Mouse (Mus musculus) B cell, adult (primary cell): ENCODE results near the gene Ndufb10. TPM values are rescaled to one million over a fixed set of nuclear protein-coding genes. Genes with fewer than 3 reads are reported as not detected.

Experiments used
- total RNA-seq: library from RNA; stranded (reverse); gene quantifications from 4 replicates; pipeline ENCODE4 v1.2.4, GENCODE M21; 2023; ENCODE audit not compliant: inconsistent age

Ndufb10 gene
- total RNA-seq: 71.7 to 80.7 TPM (median 73.5 TPM) in 4 replicates

DNA sequence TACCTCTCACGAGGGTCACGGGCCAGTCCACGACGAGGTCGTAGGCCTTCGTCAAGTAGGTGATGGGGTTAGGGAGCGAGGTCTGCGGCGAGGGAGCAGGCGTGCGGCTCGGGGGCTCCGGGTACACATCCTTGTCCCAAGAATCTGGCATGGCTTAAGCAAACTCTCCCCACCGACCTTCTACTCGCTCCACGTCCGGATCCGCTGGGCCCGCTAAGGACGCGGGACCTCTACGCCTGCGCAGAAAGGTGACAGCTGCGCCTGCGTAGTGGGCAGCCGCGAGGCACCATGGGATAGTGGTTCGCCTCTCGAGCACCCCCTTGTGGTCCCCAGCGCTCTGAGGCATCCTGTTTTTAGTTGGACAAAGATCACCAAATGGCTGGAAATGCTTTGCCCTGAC is at the start of gene Ndufb10:
Ndufb10 (minus strand) TSS at position 295 of the 400 bp plus-strand sequence.

DNA sequence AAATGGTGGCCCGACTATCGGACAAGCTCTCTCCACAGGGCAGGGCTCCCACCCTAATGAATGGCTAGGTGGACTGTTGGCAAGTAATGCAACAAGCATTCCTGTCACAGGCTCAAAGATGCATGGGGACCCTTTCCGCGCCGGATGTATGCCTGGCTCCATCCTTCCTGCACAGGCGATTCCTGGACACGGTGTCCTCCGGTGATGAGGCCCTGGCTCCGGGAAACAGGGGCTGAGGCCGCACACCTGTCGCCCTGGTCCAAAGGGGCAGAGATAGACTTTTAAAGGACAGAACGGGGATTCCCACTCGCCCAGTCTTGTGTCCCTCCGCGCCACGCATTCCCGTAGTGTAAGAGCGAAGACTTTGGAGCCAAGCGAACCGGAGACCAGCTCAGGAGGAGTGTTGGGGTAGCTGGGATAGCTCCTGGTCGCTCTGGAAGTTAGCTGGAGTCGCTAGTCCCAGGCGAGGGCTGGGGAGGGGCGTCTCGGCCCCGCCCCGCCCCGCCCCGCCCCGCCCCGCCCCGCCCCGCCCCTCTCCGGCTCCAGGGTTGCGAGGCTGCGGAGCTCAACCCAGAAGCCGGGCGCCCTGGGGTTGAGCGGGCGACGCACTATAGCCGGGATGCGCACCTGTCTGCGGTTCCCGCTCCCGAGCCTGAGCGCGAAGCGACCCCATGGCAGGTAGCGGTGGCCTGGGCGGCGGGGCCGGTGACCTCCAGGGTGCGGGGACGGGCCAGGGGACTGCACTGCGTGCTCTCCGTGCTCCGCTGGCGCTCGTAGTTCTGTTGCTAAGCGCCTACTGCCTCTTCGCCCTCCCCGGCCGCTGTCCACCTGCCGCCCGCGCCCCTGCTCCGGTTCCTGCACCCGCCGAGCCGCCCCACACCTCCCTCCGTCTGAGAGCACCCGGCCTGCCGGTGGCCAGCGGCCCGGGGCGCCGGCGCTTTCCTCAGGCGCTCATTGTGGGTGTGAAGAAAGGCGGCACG is 28.4 kb upstream of the Ndufb10 start, which contains the start of gene Hs3st6:
Hs3st6 (plus strand) TSS at position 574 of the 980 bp plus-strand sequence.

DNA sequence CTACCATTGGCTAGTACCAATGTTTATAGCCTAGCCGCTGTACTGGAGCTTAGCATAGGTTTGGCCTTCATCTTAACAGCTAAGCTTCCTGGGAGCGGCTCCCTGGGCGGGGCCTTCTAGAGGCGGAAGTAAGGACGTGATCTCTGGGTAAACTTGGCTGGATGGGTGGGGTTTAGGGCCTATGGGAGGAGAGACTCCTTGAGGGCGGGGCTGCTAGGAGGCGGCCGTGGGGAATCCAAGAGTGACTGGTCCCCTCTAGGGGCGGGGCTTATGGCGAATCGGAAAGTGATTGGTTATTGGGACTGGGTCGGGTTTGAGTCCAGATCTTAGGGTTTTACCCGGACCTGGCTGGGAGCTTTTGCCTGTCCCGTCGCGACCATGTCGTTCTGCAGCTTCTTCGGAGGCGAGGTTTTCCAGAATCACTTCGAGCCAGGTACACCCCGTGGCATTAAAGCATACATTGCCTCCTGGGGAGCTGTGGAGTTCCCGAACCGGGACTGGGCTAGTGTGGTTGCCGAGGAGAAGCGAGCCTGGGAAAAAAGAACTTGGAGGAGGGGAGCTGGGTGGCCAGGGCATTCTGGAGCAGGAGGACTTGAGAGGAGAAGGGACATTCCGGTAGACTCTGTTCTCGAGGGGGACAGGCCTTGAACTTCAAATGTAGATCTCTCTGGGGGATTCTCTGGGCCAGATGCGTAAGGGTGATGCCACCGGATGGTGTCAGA is 12.2 kb upstream of the Ndufb10 start, which contains the start of gene Msrb1:
Msrb1 (plus strand) TSS at position 313 of the 722 bp plus-strand sequence.

DNA sequence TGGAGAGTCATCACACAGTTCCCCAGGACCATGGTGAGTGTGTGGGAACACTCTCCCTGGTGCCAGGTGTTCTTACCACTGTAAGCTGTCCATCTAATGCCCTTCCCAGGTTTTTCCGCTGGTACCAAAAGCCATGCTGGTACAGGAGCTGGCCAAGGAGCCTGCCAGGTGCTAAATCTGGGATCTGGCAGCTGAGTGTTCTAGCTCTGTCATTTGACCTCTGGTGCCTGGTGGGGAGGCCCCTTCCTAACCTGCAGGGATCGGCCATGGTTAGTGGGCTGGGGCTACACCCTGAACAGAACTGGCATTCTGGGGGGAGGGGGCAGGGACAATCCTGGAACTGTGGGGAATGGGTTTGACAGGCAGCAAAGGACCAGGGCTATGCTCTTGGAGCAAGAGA is 3.3 kb upstream of the Ndufb10 start, which contains the start of gene Rpl3l:
Rpl3l (plus strand) TSS at position 203 of the 400 bp plus-strand sequence.

DNA sequence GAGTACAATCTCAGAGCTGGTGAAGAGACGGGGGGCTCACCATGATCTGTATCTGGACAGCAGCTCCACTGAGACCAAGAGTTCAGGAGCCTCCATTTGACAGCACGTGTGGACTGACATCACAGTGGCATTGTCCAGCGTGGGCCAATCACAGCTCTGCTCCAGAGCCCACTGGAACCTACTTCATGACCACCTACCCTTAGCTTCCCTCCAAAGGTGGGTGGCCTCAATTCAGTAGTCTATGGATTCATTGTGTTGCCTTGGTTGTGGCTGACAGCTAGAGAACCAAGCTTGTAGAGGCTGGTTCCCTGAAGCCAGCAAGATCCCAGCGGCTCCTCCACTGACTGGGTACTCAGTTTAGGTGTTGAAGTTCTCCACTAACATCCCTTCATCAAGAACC is 6.3 kb downstream of the Ndufb10 start, which contains the start of the genes Rnf151 and Rps2:
Rnf151 (minus strand) TSS at position 121 of the 400 bp plus-strand sequence.
Rps2 (plus strand) TSS at position 174 of the 400 bp plus-strand sequence.

DNA sequence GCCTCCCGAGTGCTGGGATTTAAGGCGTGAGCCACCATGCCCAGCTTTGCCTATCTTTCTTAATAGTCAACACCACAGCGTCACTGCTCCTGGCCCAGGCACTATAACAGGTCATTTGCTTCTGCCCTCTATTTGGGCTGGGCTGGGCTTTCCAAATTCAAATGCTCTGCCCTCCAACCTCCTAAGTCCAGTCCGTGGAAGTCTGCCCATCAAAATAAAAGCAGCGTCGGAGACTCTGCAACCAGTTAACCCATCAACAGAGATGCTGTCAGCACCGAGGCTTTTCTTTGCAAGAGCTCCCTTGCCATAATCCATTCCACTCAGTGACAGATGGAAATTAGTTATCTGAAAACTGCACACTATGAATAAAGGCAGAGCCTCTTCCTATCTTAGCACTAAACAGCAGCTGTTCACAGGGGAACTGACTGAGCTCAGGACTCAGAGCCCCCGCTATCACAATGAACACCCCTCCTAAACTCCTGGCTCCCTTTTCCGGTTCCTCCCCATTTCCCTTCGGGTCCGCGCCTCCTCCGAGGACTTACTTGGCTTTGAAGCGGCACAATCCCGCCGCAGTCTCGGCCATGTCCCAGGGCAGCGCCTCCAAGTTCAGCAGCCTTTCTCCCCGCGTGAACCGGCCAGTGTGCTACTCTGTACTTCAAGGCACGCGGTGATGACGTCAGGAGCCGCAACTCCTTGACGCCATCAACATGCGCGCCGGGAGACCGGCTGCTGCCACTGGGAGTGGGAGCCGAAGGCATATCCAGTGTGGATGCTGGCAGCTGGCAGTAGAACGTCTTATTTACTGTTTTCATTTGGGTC is 17.1 kb downstream of the Ndufb10 start, which contains the start of gene Tbl3:
Tbl3 (minus strand) TSS at position 679 of the 819 bp plus-strand sequence.

DNA sequence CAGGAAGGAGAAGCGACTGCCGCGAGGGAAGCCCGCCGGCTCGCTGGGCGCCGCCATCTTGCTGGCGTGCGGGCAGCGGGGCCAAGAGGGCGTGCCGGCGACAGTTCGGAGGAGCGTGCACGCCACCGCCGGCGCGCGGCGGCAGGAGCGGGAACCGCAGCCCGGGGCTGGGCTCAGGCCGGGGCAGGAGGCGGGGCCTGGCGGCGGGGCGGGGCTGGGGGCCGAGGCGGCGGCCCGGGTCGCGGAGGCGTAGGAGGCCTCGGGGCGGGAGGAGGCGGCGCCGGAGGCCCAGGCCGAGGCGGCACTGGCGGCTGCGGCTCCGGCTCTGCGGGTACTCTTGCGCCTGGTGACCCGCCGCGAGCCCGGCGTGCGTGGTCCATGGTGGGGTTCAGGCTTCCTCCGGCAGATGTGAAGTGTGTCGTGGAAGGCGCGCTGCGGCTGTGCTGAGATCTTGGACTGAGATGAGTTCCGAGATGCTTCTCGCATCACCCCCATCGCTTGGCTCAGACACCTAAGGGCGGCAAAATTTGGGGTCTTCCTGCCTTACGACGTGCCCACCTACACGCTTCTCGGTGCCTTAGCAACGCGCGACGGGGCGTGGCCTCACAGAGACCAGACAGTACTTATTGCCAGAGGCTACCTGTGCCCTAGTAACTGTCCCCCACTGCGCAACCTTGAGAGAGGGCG is 28.1 kb downstream of the Ndufb10 start, which contains the start of the genes Gfer and Noxo1:
Gfer (minus strand) TSS at position 146 of the 687 bp plus-strand sequence.
Noxo1 (plus strand) TSS at position 224 of the 687 bp plus-strand sequence.

DNA sequence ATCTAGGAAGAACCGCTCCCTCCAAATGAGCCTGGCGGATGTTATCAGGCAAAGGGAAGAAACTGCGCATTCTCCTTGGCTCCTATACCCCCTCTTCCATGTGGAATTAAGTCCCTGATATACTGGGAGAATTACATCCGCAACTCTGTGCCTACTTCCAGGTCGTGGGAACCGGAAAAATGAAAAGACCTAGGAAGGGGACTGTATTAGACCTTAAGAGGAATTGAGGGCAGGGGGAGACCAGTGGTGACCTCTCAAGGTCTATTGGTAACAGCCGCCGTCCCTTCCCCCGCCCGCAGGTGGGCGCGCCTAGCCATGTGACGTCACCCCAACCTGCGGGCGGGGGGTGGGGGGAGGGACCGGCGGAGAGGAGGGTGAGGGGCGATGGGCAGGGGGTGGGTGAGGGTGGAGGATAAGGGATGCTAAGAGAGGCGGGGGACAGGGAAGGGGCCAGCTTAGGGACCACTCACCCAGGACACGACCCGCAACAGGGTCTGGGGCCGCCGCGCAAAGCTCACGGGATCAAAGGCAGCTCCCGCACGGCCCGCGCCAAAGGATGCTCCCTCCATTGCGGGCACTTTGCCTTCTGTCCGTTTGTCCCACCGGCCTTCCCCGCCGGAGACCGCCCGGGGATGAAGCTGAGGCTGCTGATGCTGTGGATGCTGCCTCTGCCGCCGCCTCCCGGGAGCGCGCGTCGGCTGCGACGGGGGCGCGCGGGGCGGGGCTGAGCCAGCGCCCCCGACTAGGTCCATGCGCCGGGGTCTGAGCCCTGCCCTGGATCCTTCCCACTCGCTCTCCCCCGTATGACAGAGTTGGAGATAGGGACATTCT is 34.8 kb downstream of the Ndufb10 start, which contains the start of gene Syngr3:
Syngr3 (minus strand) TSS at position 705 of the 831 bp plus-strand sequence.

Other genes starting within 250 kb of the Ndufb10 start
- gene Mlst8, start 245.4 kb downstream of the Ndufb10 start, total RNA-seq: 18.2 to 22.4 TPM (median 20.5 TPM) in 4 replicates
- gene Caskin1, start 235.9 kb downstream of the Ndufb10 start, total RNA-seq: not detected in 4 replicates
- gene Traf7, start 196.5 kb downstream of the Ndufb10 start, total RNA-seq: 201 to 215 TPM (median 211 TPM) in 4 replicates
- 1.0 to 1.9 TPM (median 1.2 TPM) in 4 replicates for gene Rab26, start 190.3 kb downstream of the Ndufb10 start, total RNA-seq
- 71.1 to 75.5 TPM (median 72.5 TPM) in 4 replicates for gene Pkd1, start 174.6 kb downstream of the Ndufb10 start, total RNA-seq
- gene Tsc2, start 91.8 kb downstream of the Ndufb10 start, total RNA-seq: 84.9 to 110 TPM (median 98.3 TPM) in 4 replicates
- 2.8 to 11.3 TPM (median 4.9 TPM) in 4 replicates for gene Nthl1, start 91.8 kb downstream of the Ndufb10 start, total RNA-seq
- gene Slc9a3r2, start 74.2 kb downstream of the Ndufb10 start, total RNA-seq: 0.48 to 0.51 TPM in 2 of 4 replicates, not detected in the others
- not detected in 4 replicates for gene Npw, start 66.0 kb downstream of the Ndufb10 start, total RNA-seq
- gene Zfp598, start 54.8 kb downstream of the Ndufb10 start, total RNA-seq: 52.7 to 59.6 TPM (median 57.9 TPM) in 4 replicates
- not detected in 4 replicates for gene Syngr3, start 34.5 kb downstream of the Ndufb10 start, total RNA-seq
- 16.9 to 18.7 TPM (median 18.1 TPM) in 4 replicates for gene Gfer, start 28.3 kb downstream of the Ndufb10 start, total RNA-seq
- gene Noxo1, start 28.2 kb downstream of the Ndufb10 start, total RNA-seq: 7.7 to 11.6 TPM (median 8.4 TPM) in 4 replicates
- 31.4 to 36.1 TPM (median 33.4 TPM) in 4 replicates for gene Tbl3, start 16.8 kb downstream of the Ndufb10 start, total RNA-seq
- gene Rnf151, start 6.4 kb downstream of the Ndufb10 start, total RNA-seq: 0.78 TPM in 1 of 4 replicates, not detected in the others
- gene Rps2, start 6.4 kb downstream of the Ndufb10 start, total RNA-seq: 1,210 to 1,288 TPM (median 1,234 TPM) in 4 replicates
- not detected in 4 replicates for gene Rpl3l, start 3.3 kb upstream of the Ndufb10 start, total RNA-seq
- 29.6 to 37.8 TPM (median 32.9 TPM) in 4 replicates for gene Msrb1, start 12.2 kb upstream of the Ndufb10 start, total RNA-seq
- gene Hs3st6, start 28.5 kb upstream of the Ndufb10 start, total RNA-seq: not detected in 4 replicates
- gene Meiob, start 79.8 kb upstream of the Ndufb10 start, total RNA-seq: not detected in 4 replicates
- 27.5 to 30.3 TPM (median 27.9 TPM) in 4 replicates for gene Hagh, start 115.7 kb upstream of the Ndufb10 start, total RNA-seq
- 2.0 to 2.5 TPM (median 2.2 TPM) in 4 replicates for gene Fahd1, start 125.9 kb upstream of the Ndufb10 start, total RNA-seq
- gene Igfals, start 141.5 kb upstream of the Ndufb10 start, total RNA-seq: 0.54 to 1.4 TPM (median 0.66 TPM) in 3 of 4 replicates, not detected in the other
- 54.8 to 67.5 TPM (median 67.0 TPM) in 4 replicates for gene Nubp2, start 161.9 kb upstream of the Ndufb10 start, total RNA-seq
- 26.0 to 31.7 TPM (median 30.6 TPM) in 4 replicates for gene Spsb3, start 162.2 kb upstream of the Ndufb10 start, total RNA-seq
- gene Eme2, start 170.6 kb upstream of the Ndufb10 start, total RNA-seq: 65.6 to 76.2 TPM (median 68.2 TPM) in 4 replicates
- gene Mrps34, start 170.6 kb upstream of the Ndufb10 start, total RNA-seq: 26.8 to 35.6 TPM (median 29.2 TPM) in 4 replicates
- 23.0 to 37.2 TPM (median 27.7 TPM) in 4 replicates for gene Nme3, start 172.0 kb upstream of the Ndufb10 start, total RNA-seq
- gene Mapk8ip3, start 212.5 kb upstream of the Ndufb10 start, total RNA-seq: 200 to 220 TPM (median 218 TPM) in 4 replicates
- 28.7 to 38.2 TPM (median 33.4 TPM) in 4 replicates for gene Jpt2, start 236.2 kb upstream of the Ndufb10 start, total RNA-seq